Mouse (Mus musculus) c-Kit-positive CD71-negative TER-119-negative erythroid progenitor cells, embryonic 14.5 days (primary cell): ENCODE data around the gene Podnl1.

Experiments
- DNase-seq: peaks from one replicate; pipeline ENCODE4 v3.0.0-alpha.2; 2013; ENCODE audit warnings: low read depth

Podnl1 gene

GRCm38 (mm10) chr8:84127202-84127901, 1.6 kb downstream of the Podnl1 start:
- no peak for DNase-seq

GRCm38 (mm10) chr8:84128277-84128676, 2.5 kb downstream of the Podnl1 start:
- no peak for DNase-seq

GRCm38 (mm10) chr8:84130806-84131205, 5.0 kb downstream of the Podnl1 start:
- no peak for DNase-seq

- DNase-seq = no peak
Observed at GRCm38 (mm10) chr8:84132225-84132624, 6.4 kb downstream of the Podnl1 start.

GRCm38 (mm10) chr8:84137848-84138247, 12.1 kb downstream of the Podnl1 start:
- no peak for DNase-seq

- no peak for DNase-seq
Observed at GRCm38 (mm10) chr8:84140838-84141237, 15.0 kb downstream of the Podnl1 start.

GRCm38 (mm10) chr8:84144636-84145245, 19.0 kb downstream of the Podnl1 start:
- DNase-seq = no peak

GRCm38 (mm10) chr8:84147324-84147766, 21.6 kb downstream of the Podnl1 start:
- DNase-seq = no peak

GRCm38 (mm10) chr8:84147769-84148530, 22.2 kb downstream of the Podnl1 start, which contains the start of the genes Cc2d1a and 4930432K21Rik:
Gene Cc2d1a, minus strand, starts transcription at chr8:84147936.
Gene 4930432K21Rik, plus strand, starts transcription at chr8:84148025.
- peak; percentile 94 for DNase-seq

- no peak for DNase-seq
Observed at GRCm38 (mm10) chr8:84148531-84148850, 22.7 kb downstream of the Podnl1 start.

- DNase-seq = no peak
Observed at GRCm38 (mm10) chr8:84149181-84149580, 23.4 kb downstream of the Podnl1 start.

- DNase-seq = no peak
Observed at GRCm38 (mm10) chr8:84157620-84158019, 31.8 kb downstream of the Podnl1 start.

GRCm38 (mm10) chr8:84167696-84168095, 41.9 kb downstream of the Podnl1 start:
- no peak for DNase-seq

- DNase-seq = no peak
Observed at GRCm38 (mm10) chr8:84170096-84170495, 44.3 kb downstream of the Podnl1 start.

- DNase-seq = no peak
Observed at GRCm38 (mm10) chr8:84173861-84174260, 48.1 kb downstream of the Podnl1 start.

GRCm38 (mm10) chr8:84176560-84176959, 50.8 kb downstream of the Podnl1 start:
- no peak for DNase-seq

- DNase-seq = no peak
Observed at GRCm38 (mm10) chr8:84177405-84177804, 51.6 kb downstream of the Podnl1 start.

- DNase-seq = no peak
Observed at GRCm38 (mm10) chr8:84178592-84178991, 52.8 kb downstream of the Podnl1 start.

- no peak for DNase-seq
Observed at GRCm38 (mm10) chr8:84179946-84180345, 54.2 kb downstream of the Podnl1 start.

- no peak for DNase-seq
Observed at GRCm38 (mm10) chr8:84180530-84181190, 54.9 kb downstream of the Podnl1 start.
